Comparison of ENCODE assay signal across 7 mouse cellular contexts in the genomic region with DNA sequence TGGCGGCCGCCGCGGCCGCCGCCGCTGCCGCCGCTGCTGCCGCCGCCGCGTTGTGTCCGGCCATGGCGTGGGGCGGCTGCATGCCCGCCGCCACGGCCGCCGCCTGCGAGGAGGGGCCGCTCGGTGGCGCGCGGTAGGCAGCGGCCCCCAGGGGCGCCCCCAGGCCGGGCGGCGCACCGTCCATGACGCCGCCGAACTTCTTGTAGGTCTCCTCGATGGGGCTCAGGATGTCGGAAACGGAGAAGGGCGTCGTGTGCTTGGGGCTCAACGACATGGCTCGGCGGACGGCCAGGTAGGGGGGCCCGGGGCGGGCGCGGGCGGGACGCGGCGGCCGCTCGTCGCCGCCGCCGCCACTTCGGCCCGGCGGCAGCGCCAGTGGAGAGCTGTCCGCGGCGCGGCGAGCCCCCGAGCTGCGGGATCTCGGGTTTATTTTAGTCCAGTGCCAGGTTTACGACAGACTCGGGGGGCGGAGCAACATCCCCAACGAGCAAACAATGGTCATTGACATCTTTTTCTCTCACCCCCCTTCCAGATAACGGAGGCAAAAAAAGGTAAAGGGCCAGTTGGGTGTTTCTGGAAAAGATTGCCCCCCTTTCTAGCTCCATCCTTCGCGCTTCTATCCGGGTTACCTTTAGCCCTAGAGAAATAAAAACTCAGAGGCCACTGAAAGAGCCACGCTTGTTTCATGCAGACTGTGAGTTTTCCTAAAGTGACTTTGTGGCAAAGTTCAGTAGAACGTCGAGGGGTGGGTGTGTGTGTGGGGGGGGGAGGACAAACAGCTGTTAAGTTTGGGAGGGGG. TPM values are rescaled to one million over a fixed set of nuclear protein-coding genes. Genes with fewer than 3 reads are reported as not detected.
A peak's percentile ranks its signal among the peaks of the same experiment; 100 is the strongest.
DNase-seq lines count a peak whose midpoint lies in the region; ATAC-seq and TF ChIP-seq lines count a peak whose summit lies in the region.

A gene (minus strand): TSS at position 374 of the 799 bp plus-strand sequence.

- peak within 1 kb of the TSS; percentile 26 for H3K4me3 ChIP-seq in forebrain, embryonic 13.5 days
- H3K4me3 ChIP-seq in kidney, postnatal 0 days (replicated peaks; ENCODE audit: low read depth, low read length): peak within 1 kb of the TSS; percentile 34
- peak within 1 kb of the TSS; percentile 33 for H3K4me3 ChIP-seq in midbrain, embryonic 16.5 days (ENCODE audit: low read depth, low read length)

- H3K4me2 ChIP-seq in forebrain, embryonic 13.5 days: peak within 1 kb of the TSS; percentile 50
- peak within 1 kb of the TSS; percentile 48 for H3K4me2 ChIP-seq in kidney, postnatal 0 days (ENCODE audit: low read length)
- H3K4me2 ChIP-seq in midbrain, embryonic 16.5 days (ENCODE audit: low read length): peak within 1 kb of the TSS; percentile 41

- peak within 1 kb of the TSS; percentile 30; the same call in 1 of the 2 replicates for H3K9ac ChIP-seq in forebrain, embryonic 13.5 days
- H3K9ac ChIP-seq in kidney, postnatal 0 days (ENCODE audit: low read depth, low read length): no peak within 1 kb of the TSS
- 0 out of 2 replicates have a peak within 1 kb of the TSS, but pooled peaks have one; percentile 20 for H3K9ac ChIP-seq in midbrain, embryonic 16.5 days (ENCODE audit: low read depth, low read length)

- under 1% methylated on average over 54 of the region's 82 CpGs for WGBS in forebrain, embryonic 13.5 days
- 1% methylated on average over 66 of the region's 82 CpGs for WGBS in kidney, postnatal 0 days
- WGBS in midbrain, embryonic 16.5 days: under 1% methylated on average over 76 of the region's 82 CpGs

- H3K36me3 ChIP-seq in forebrain, embryonic 13.5 days (ENCODE audit: poor library complexity, severe bottlenecking): no peaks in the 10 kb centered on the region
- no peaks in the 10 kb centered on the region for H3K36me3 ChIP-seq in kidney, postnatal 0 days (ENCODE audit: insufficient read depth, low read length)
- H3K36me3 ChIP-seq in midbrain, embryonic 16.5 days (ENCODE audit: control insufficient read depth, insufficient read depth, low read length): no peaks in the 10 kb centered on the region

- peaks cover 84% of the 10 kb centered on the region for H3K27me3 ChIP-seq in forebrain, embryonic 13.5 days
- H3K27me3 ChIP-seq in kidney, postnatal 0 days (ENCODE audit: insufficient read depth, low read length): peaks cover 70% of the 10 kb centered on the region
- peaks cover 44% of the 10 kb centered on the region for H3K27me3 ChIP-seq in midbrain, embryonic 16.5 days (ENCODE audit: control insufficient read depth, insufficient read depth, low read depth, low read length)

- H3K4me1 ChIP-seq in forebrain, embryonic 13.5 days: peaks cover 14% of the 10 kb centered on the region
- H3K4me1 ChIP-seq in kidney, postnatal 0 days (replicated peaks; ENCODE audit: insufficient read depth, low read length): no peaks in the 10 kb centered on the region; the same call in 1 of the 2 replicates
- H3K4me1 ChIP-seq in midbrain, embryonic 16.5 days (ENCODE audit: control insufficient read depth, insufficient read depth, low read length): peaks cover 5% of the 10 kb centered on the region; the same call in 1 of the 2 replicates

- H3K27ac ChIP-seq in forebrain, embryonic 13.5 days: no peak within 1 kb of the TSS
- H3K27ac ChIP-seq in kidney, postnatal 0 days: no peak within 1 kb of the TSS
- H3K27ac ChIP-seq in midbrain, embryonic 16.5 days (ENCODE audit: low read length): peak within 1 kb of the TSS; percentile 47

- H3K9me3 ChIP-seq in forebrain, embryonic 13.5 days (replicated peaks): no peaks in the 10 kb centered on the region
- no peaks in the 10 kb centered on the region for H3K9me3 ChIP-seq in kidney, postnatal 0 days (replicated peaks; ENCODE audit: low read length)
- H3K9me3 ChIP-seq in midbrain, embryonic 16.5 days (replicated peaks; ENCODE audit: control insufficient read depth, low read length, poor library complexity, severe bottlenecking): no peaks in the 10 kb centered on the region

- peak; percentile 20 for DNase-seq in CD4-positive helper T cell, adult 2 months (ENCODE audit: low read depth, low spot score)
- DNase-seq in kidney, postnatal 0 days (ENCODE audit: low spot score): no peak
- no peak for DNase-seq in left cerebral cortex, adult 11 months (ENCODE audit: low spot score)
- DNase-seq in frontal cortex, postnatal 25 days (ENCODE audit: low spot score in 2 of 2): no peak

- no peak for TF ChIP-seq CTCF in kidney, postnatal 0 days (IDR thresholded peaks at IDR 0.05; ENCODE audit: low read depth)

- peak; percentile 37 for ATAC-seq in CD4-positive, CD25-positive, alpha-beta regulatory T cell, adult 4 months
- ATAC-seq in forebrain, embryonic 13.5 days: peak; percentile 41
- ATAC-seq in kidney, postnatal 0 days (replicated peaks; ENCODE audit: low FRiP score, low read depth): no peak
- ATAC-seq in midbrain, embryonic 16.5 days: peak; percentile 13; the same call in 1 of the 2 replicates

RNA-seq across cellular contexts. Expression of the gene that starts here (rescaled TPM):
- polyA plus RNA-seq in CD4-positive, CD25-positive, alpha-beta regulatory T cell, adult 4 months (2017; shearing (Covaris generic)): not detected
- polyA plus RNA-seq in forebrain, embryonic 13.5 days (2015; fragmentation: Nextera tagmentation; extraction: Ambion mirVana): 0.10 and 0.46 TPM in 2 replicates
- polyA plus RNA-seq in kidney, postnatal 0 days (2015; fragmentation: Nextera tagmentation; extraction: Ambion mirVana): not detected in 2 replicates
- polyA plus RNA-seq in midbrain, embryonic 16.5 days (2015; fragmentation: Nextera tagmentation; extraction: Ambion mirVana): 0.30 and 0.94 TPM in 2 replicates

Comparison
In these comparisons a context has a peak if more than half of its experiments do, and no peak if none do; other contexts are left out.
1. Peak in ATAC-seq in CD4-positive, CD25-positive, alpha-beta regulatory T cell, adult 4 months; RNA of the gene not detected or under 1 TPM.
2. Peak in ATAC-seq, H3K4me3 ChIP-seq, H3K9ac ChIP-seq and H3K4me2 ChIP-seq in forebrain, embryonic 13.5 days; RNA of the gene not detected or under 1 TPM.
3. Peak in ATAC-seq, H3K4me3 ChIP-seq, H3K27ac ChIP-seq, H3K9ac ChIP-seq and H3K4me2 ChIP-seq in midbrain, embryonic 16.5 days; RNA of the gene not detected or under 1 TPM.